Mouse (Mus musculus) brain, adult 10 weeks (tissue): Measurements from ENCODE around the gene Dnah3. TPM values are rescaled to one million over a fixed set of nuclear protein-coding genes. Genes with fewer than 3 reads are reported as not detected.

Source experiments
- polyA plus RNA-seq: library from polyadenylated mRNA; stranded (reverse); fragments of 350-450 nt; fragmentation: Illumina TruSeq; extraction: RNeasy Lipid Tissue Mini Kit (QIAGEN cat#74804); gene quantifications from one replicate; pipeline ENCODE4 v1.2.3, GENCODE M21; 2015; ENCODE audit warnings: low read depth, low replicate concordance

Dnah3 gene
- polyA plus RNA-seq = 0.45 TPM

DNA sequence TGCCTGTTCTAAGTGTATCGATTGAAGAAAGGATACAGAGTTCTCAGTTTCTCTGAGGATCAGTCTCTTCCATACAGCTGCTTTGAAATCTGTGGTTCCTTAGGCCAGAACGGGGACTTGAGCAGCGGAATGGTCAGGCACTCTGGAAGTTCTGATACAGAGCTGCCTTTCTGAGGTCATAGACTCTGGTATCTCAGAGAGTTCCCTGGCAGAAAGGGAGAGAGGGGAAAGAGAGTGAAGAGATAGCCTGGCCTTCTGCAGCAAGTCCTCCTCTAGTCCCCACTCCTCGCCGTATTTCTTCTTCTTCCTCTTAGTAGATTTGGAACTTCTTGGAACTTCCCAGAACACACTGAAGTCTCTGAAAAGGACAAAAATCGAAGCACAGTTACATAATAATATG, at the start of gene Dnah3:
Gene Dnah3 (minus strand): TSS at position 101 of the 400 bp plus-strand sequence.

DNA sequence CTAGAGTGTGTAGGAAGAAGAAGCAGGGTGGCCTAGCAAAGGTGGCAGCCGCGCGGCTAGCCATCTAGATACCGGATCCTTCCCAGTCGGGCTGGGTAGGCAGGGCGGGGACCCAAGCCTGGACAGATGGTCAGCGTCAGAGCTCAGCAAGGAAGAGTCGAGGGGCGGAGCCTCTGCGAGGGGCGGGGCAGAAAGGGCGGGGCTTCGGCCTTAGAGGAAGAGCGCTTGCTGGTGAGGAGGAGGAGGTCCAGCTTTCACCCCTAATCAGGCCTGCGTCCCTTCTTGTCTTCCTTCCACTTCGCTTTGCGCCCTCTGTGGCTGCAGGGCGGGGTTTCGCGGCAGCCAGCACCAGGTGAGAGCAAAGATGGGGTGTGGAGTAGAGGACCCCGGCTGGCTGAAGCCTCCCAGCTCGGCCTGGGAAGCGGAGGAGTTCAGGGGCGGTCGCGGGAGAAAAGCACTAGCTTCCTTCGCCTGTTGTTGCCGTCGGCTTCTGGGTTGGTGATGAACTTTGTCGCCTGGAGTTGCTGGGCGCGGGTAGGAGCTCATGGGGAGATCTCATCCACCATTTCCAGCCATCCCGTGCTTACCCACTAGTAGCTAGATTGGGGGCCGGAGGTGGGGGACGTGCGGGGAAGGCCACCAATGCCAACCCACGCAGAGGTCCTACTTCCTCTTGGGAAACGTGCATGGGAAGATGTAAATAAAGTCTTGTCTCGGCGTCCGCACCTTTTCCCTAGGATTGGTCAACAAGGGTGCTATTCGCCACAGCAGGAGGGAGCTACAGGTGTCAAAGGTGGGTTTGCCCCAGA, 7.3 kb upstream of the Dnah3 start, which contains the start of gene Tmem159:
Gene Tmem159 (plus strand): TSS at position 190 of the 809 bp plus-strand sequence.

DNA sequence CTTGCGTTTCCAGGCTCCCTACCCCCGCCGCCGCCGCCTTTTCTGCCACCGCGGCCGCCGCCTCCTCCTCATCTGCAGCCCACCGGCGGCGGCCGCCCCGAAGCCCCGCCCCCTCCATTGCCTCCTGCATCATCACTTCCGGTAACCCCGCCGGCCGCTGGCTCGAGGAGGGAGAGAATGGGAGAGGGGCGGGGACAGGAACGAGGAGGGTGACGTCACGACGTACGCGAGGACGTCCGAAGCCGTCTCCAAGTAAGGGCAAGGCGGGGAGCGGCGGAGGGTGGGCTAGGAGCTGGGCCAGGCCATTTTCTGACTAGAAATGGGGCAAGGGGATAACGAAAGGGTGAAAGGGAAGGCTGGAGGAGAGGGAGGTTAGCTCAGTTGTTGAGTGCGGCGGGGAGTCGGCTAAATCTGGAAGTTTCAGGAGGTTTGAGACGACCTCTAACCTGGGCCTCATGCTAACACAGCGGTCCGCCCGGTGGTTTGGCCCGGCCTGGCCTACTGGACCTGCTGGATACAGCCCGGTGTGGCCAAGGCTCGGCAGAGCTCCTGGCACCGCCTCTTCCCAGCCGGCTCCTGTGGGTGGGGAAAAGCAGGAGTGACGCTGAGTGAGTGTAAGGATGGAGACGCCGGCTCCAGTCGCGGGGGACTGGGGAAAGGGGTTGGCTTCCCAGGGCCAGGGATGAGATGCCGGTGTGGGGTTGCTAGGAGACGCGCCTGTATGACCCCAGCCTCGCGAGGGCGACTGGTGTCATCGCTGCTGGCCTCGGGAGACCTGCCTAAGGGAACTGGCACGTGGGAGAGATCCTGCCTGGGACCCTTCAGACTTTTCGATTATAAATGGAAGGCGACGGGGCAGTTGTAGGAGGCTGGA, 199.2 kb downstream of the Dnah3 start, which contains the start of the genes Lyrm1 and Dcun1d3:
Gene Lyrm1 (plus strand): TSS at position 223 of the 874 bp plus-strand sequence.
Gene Dcun1d3 (minus strand): TSS at position 660 of the 874 bp plus-strand sequence.

Other genes with a start within 250 kb of the Dnah3 start
- gene Lyrm1, start 199.4 kb downstream of the Dnah3 start, polyA plus RNA-seq = 22.3 TPM
- gene Dcun1d3, start 199.0 kb downstream of the Dnah3 start, polyA plus RNA-seq = 14.1 TPM
- 18.5 TPM for gene Tmem159, start 7.1 kb upstream of the Dnah3 start, polyA plus RNA-seq
- gene Zp2, start 50.0 kb upstream of the Dnah3 start, polyA plus RNA-seq = not detected
- 0.10 TPM for gene Anks4b, start 78.6 kb upstream of the Dnah3 start, polyA plus RNA-seq
- 102 TPM for gene Crym, start 106.8 kb upstream of the Dnah3 start, polyA plus RNA-seq
- not detected for gene Abca14, start 108.7 kb upstream of the Dnah3 start, polyA plus RNA-seq
- not detected for gene Abca15, start 233.4 kb upstream of the Dnah3 start, polyA plus RNA-seq